Mouse (Mus musculus) embryonic facial prominence, embryonic 15.5 days (tissue): ENCODE data around the gene Dhcr7. TPM values are rescaled to one million over a fixed set of nuclear protein-coding genes. Genes with fewer than 3 reads are reported as not detected.

ENCODE experiments used
- ATAC-seq: fragments of 200-750 bp; cut with Nextera tagmentation; 2 replicates; pipeline ENCODE4 v1.8.0; 2017; ENCODE audit warnings: low read depth, moderate TSS enrichment; ENCODE audit not compliant: insufficient number of reproducible peaks, low FRiP score, low TSS enrichment
- H3K27ac ChIP-seq: fragments of 300-500 bp; sonication (generic); replicated peaks from 2 replicates; pipeline ENCODE4 v1.5.1; 2015; ENCODE audit warnings: mild to moderate bottlenecking, inconsistent platforms
- H3K27me3 ChIP-seq: fragments of 300-500 bp; sonication (generic); 2 replicates; pipeline ENCODE4 v1.6.1; 2015; ENCODE audit warnings: inconsistent platforms
- H3K36me3 ChIP-seq: fragments of 300-500 bp; sonication (generic); 2 replicates; pipeline ENCODE4 v1.6.1; 2015; ENCODE audit warnings: mild to moderate bottlenecking, inconsistent platforms
- H3K4me1 ChIP-seq: fragments of 300-500 bp; sonication (generic); 2 replicates; pipeline ENCODE4 v1.6.1; 2015; ENCODE audit warnings: inconsistent platforms
- H3K4me2 ChIP-seq: fragments of 300-500 bp; sonication (generic); replicated peaks from 2 replicates; pipeline ENCODE4 v1.6.1; 2015; ENCODE audit warnings: mild to moderate bottlenecking, inconsistent platforms
- H3K4me3 ChIP-seq: fragments of 300-500 bp; sonication (generic); replicated peaks from 2 replicates; pipeline ENCODE4 v1.5.1; 2015; ENCODE audit warnings: mild to moderate bottlenecking, inconsistent platforms
- H3K9ac ChIP-seq: fragments of 300-500 bp; sonication (generic); 2 replicates; pipeline ENCODE4 v1.6.1; 2015; ENCODE audit warnings: inconsistent platforms
- H3K9me3 ChIP-seq: fragments of 300-500 bp; sonication (generic); replicated peaks from 2 replicates; pipeline ENCODE4 v1.6.1; 2016; ENCODE audit warnings: inconsistent platforms
- WGBS: fragments of 180-500 bp; shearing (Covaris S2); methylation state at CpG from one replicate; pipeline ENCODE4 v1.1.7; 2015; 5-methylcytosine and 5-hydroxymethylcytosine counted together
- polyA plus RNA-seq: library from polyadenylated mRNA; unstranded; fragments of >200 nt; fragmentation: Nextera tagmentation; extraction: Ambion mirVana; gene quantifications from 2 replicates; pipeline ENCODE4 v1.2.1, GENCODE M21; 2015

The Dhcr7 gene
- 39.3 and 47.7 TPM in 2 replicates for polyA plus RNA-seq

GRCm38 (mm10) chr7:143822375-143823265, at the start of gene Dhcr7, which contains the start of gene Nadsyn1:
TSS of gene Dhcr7 (plus strand) at chr7:143823145.
TSS of gene Nadsyn1 (minus strand) at chr7:143822849.
- peak within 1 kb of the TSS; percentile 56 for H3K4me3 ChIP-seq

GRCm38 (mm10) chr7:143776137-143776536, 46.8 kb upstream of the Dhcr7 start:
- ATAC-seq, result no peak
- Histone ChIP-seq H3K4me1 (no peaks in the 10 kb centered on the region), H3K4me2 (no peak overlapping the region), H3K9ac (no peak overlapping the region), H3K36me3 (no peaks in the 10 kb centered on the region; the same call in 1 of the 2 replicates), H3K27me3 (no peaks in the 10 kb centered on the region), H3K27ac (no peak overlapping the region), H3K4me3 (no peak overlapping the region), H3K9me3 (no peaks in the 10 kb centered on the region)
- 21% methylated on average over 3 of the region's 3 CpGs for WGBS

More at GRCm38 (mm10) chr7:143822375-143823265, at the start of gene Dhcr7, which contains the start of gene Nadsyn1:
- H3K27me3 ChIP-seq, result no peaks in the 10 kb centered on the region
- H3K4me1 ChIP-seq, result peaks cover 14% of the 10 kb centered on the region
- peak within 1 kb of the TSS; percentile 73 for H3K4me2 ChIP-seq
- under 1% methylated on average over 40 of the region's 40 CpGs for WGBS
- H3K27ac ChIP-seq, result peak within 1 kb of the TSS; percentile 82
- H3K9me3 ChIP-seq, result no peaks in the 10 kb centered on the region
- peak within 1 kb of the TSS; percentile 50 for H3K9ac ChIP-seq
- H3K36me3 ChIP-seq, result peaks cover 8% of the 10 kb centered on the region; the same call in 1 of the 2 replicates
- peak; percentile 99 for ATAC-seq

GRCm38 (mm10) chr7:143777375-143777774, 45.6 kb upstream of the Dhcr7 start:
- H3K4me2 ChIP-seq, result no peak overlapping the region
- no peaks in the 10 kb centered on the region for H3K4me1 ChIP-seq
- no peaks in the 10 kb centered on the region; the same call in 1 of the 2 replicates for H3K36me3 ChIP-seq
- no peak for ATAC-seq
- H3K27me3 ChIP-seq, result no peaks in the 10 kb centered on the region
- no peak overlapping the region for H3K9ac ChIP-seq
- no peaks in the 10 kb centered on the region for H3K9me3 ChIP-seq
- WGBS, result 43% methylated on average over 2 of the region's 2 CpGs
- no peak overlapping the region for H3K4me3 ChIP-seq
- H3K27ac ChIP-seq, result no peak overlapping the region

DNA sequence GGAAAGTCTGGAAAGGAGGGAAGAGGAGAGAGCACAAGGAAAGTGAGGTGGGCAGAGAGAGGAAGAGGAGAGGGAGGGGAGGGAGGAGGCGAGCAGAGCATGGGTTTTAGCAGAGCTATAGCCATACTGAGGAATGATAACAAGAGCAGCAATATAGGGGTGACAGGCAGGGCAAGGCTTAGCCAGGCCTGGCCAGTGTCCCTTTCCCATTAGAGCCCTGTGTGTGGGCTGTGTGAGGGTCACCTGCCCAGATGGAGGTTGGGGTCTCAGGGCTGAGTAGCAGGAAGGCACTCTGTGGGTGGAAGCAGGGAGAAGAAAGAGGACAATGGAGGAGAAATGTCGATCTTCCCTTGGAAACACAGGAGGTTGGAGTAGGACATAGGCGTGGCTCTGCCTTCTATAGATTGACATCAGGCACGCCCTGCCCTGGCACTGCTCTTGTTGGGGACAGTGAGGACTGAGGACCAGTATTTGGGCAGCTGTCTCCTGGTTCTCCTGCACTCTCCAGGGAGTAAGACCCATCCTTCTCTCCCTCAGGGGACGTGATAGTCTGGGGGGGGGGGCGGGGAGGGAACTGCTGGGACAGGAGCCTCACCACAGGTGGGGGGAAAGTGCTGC, 39.5 kb upstream of the Dhcr7 start:
- H3K27me3 ChIP-seq, result no peaks in the 10 kb centered on the region

GRCm38 (mm10) chr7:143783996-143784829, 38.7 kb upstream of the Dhcr7 start, which contains the start of gene Mrgpre:
TSS of gene Mrgpre (minus strand) at chr7:143784500.
- WGBS, result 4% methylated on average over 16 of the region's 21 CpGs
- Histone ChIP-seq H3K36me3 (no peaks in the 10 kb centered on the region; the same call in 1 of the 2 replicates), H3K4me1 (peaks cover 33% of the 10 kb centered on the region), H3K9ac (0 out of 2 replicates have a peak within 1 kb of the TSS, but pooled peaks have one; percentile 10), H3K27ac (peak within 1 kb of the TSS; percentile 82), H3K9me3 (no peaks in the 10 kb centered on the region), H3K4me3 (peak within 1 kb of the TSS; percentile 45), H3K27me3 (no peaks in the 10 kb centered on the region), H3K4me2 (peak within 1 kb of the TSS; percentile 72)
- peak; percentile 85 for ATAC-seq

More for the DNA sequence above, 39.5 kb upstream of the Dhcr7 start:
- 21% methylated on average over 6 of the region's 6 CpGs for WGBS
- ATAC-seq, result peak; percentile 44
- Histone ChIP-seq H3K36me3 (no peaks in the 10 kb centered on the region; the same call in 1 of the 2 replicates), H3K9ac (no peak overlapping the region), H3K4me1 (peaks cover 33% of the 10 kb centered on the region), H3K9me3 (no peaks in the 10 kb centered on the region), H3K27ac (peak overlapping the region; percentile 82), H3K4me2 (peak overlapping the region; percentile 72), H3K4me3 (peak overlapping the region; percentile 45)

- peaks cover 14% of the 10 kb centered on the region; the same call in 1 of the 2 replicates for H3K36me3 ChIP-seq
- ATAC-seq, result no peak
- WGBS, result 78% methylated on average over 6 of the region's 6 CpGs
- no peaks in the 10 kb centered on the region for H3K27me3 ChIP-seq
- no peak overlapping the region for H3K4me3 ChIP-seq
- no peak overlapping the region for H3K27ac ChIP-seq
- no peak overlapping the region for H3K9ac ChIP-seq
- no peaks in the 10 kb centered on the region for H3K4me1 ChIP-seq
- H3K4me2 ChIP-seq, result no peak overlapping the region
- no peaks in the 10 kb centered on the region for H3K9me3 ChIP-seq
Observed at GRCm38 (mm10) chr7:143792336-143792985, 30.5 kb upstream of the Dhcr7 start.

GRCm38 (mm10) chr7:143793121-143793520, 29.8 kb upstream of the Dhcr7 start:
- Histone ChIP-seq H3K36me3 (peaks cover 20% of the 10 kb centered on the region), H3K27me3 (no peaks in the 10 kb centered on the region), H3K27ac (no peak overlapping the region), H3K4me1 (no peaks in the 10 kb centered on the region), H3K9ac (no peak overlapping the region), H3K4me3 (no peak overlapping the region), H3K4me2 (no peak overlapping the region), H3K9me3 (no peaks in the 10 kb centered on the region)
- 51% methylated on average over 4 of the region's 4 CpGs for WGBS
- 0 out of 2 replicates have a peak, but pooled peaks have one; percentile 29 for ATAC-seq

DNA sequence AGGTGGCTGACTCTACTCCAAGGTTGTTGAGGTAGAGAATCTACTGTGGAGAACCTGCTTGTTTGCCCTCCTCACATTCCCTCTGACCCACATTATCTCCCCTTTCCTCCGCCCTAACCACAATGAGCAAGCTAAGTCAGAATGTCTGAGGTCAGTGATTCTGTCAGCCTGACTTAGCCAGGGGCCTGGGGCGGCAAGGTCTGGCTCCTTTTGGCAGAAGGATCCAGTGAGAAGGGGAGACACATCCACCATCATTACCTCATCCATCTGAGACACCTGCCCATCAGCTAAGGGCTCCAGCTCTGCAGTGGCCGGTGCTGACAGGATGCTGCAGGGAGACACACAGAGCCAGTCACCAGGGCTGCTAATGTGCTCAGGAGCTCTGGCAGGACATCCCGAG, 24.2 kb upstream of the Dhcr7 start:
- ATAC-seq, result no peak
- Histone ChIP-seq H3K27ac (no peak overlapping the region), H3K4me3 (no peak overlapping the region), H3K9ac (no peak overlapping the region), H3K27me3 (no peaks in the 10 kb centered on the region), H3K9me3 (no peaks in the 10 kb centered on the region), H3K4me1 (no peaks in the 10 kb centered on the region), H3K4me2 (no peak overlapping the region), H3K36me3 (peaks cover 62% of the 10 kb centered on the region)
- WGBS, result 91% methylated on average over 4 of the region's 4 CpGs

- no peak overlapping the region for H3K4me2 ChIP-seq
- ATAC-seq, result no peak
- 96% methylated on average over 1 of the region's 1 CpGs for WGBS
- no peak overlapping the region for H3K9ac ChIP-seq
- no peaks in the 10 kb centered on the region for H3K9me3 ChIP-seq
- no peaks in the 10 kb centered on the region for H3K27me3 ChIP-seq
- H3K36me3 ChIP-seq, result peaks cover 71% of the 10 kb centered on the region
- H3K4me1 ChIP-seq, result no peaks in the 10 kb centered on the region
- H3K27ac ChIP-seq, result no peak overlapping the region
- H3K4me3 ChIP-seq, result no peak overlapping the region
Observed at GRCm38 (mm10) chr7:143800770-143801169, 22.2 kb upstream of the Dhcr7 start.
